Mouse (Mus musculus) embryonic facial prominence, embryonic 11.5 days (tissue): ENCODE results near the gene Mllt6. TPM values are rescaled to one million over a fixed set of nuclear protein-coding genes. Genes with fewer than 3 reads are reported as not detected.
"Not testable (repeated sequence)": the region's sequence is repeated elsewhere in the genome, so short reads cannot be mapped to it uniquely, and the experiment has no call there.

ENCODE experiments used
- ATAC-seq: fragments of 200-750 bp; cut with Nextera tagmentation; replicated peaks from 2 replicates; pipeline ENCODE4 v1.8.0; 2017; ENCODE audit warnings: low read depth; ENCODE audit not compliant: insufficient number of reproducible peaks, low FRiP score, low TSS enrichment
- DNase-seq: peaks from one replicate; pipeline ENCODE4 v3.0.0-alpha.2; 2015; ENCODE audit warnings: low spot score
- H3K27ac ChIP-seq: fragments of 300-500 bp; sonication (generic); replicated peaks from 2 replicates; pipeline ENCODE4 v1.5.1; 2014; ENCODE audit warnings: mild to moderate bottlenecking, low read depth, low read length, control low read depth
- H3K27me3 ChIP-seq: fragments of 300-500 bp; sonication (generic); 2 replicates; pipeline ENCODE4 v1.6.1; 2014; ENCODE audit warnings: mild to moderate bottlenecking, low read length, moderate library complexity, mixed read lengths; ENCODE audit not compliant: control insufficient read depth, insufficient read depth
- H3K36me3 ChIP-seq: fragments of 300-500 bp; sonication (generic); replicated peaks from 2 replicates; pipeline ENCODE4 v1.6.1; 2014; ENCODE audit warnings: low read depth, mild to moderate bottlenecking, low read length, moderate library complexity, mixed read lengths; ENCODE audit not compliant: control insufficient read depth, insufficient read depth
- H3K4me1 ChIP-seq: fragments of 300-500 bp; sonication (generic); 2 replicates; pipeline ENCODE4 v1.6.1; 2014; ENCODE audit warnings: low read length, mixed read lengths; ENCODE audit not compliant: control insufficient read depth, insufficient read depth
- H3K4me2 ChIP-seq: fragments of 300-500 bp; sonication (generic); 2 replicates; pipeline ENCODE4 v1.6.1; 2014; ENCODE audit warnings: low read depth, mild to moderate bottlenecking, control low read depth, low read length, moderate library complexity
- H3K4me3 ChIP-seq: fragments of 300-500 bp; sonication (generic); 2 replicates; pipeline ENCODE4 v1.5.1; 2014; ENCODE audit warnings: low read depth, low read length, control low read depth
- H3K9ac ChIP-seq: fragments of 300-500 bp; sonication (generic); replicated peaks from 2 replicates; pipeline ENCODE4 v1.6.1; 2014; ENCODE audit warnings: mild to moderate bottlenecking, control low read depth, low read length
- H3K9me3 ChIP-seq: fragments of 300-500 bp; sonication (generic); replicated peaks from 2 replicates; pipeline ENCODE4 v1.6.1; 2016; ENCODE audit warnings: mild to moderate bottlenecking, low read length, inconsistent platforms, mixed read lengths; ENCODE audit not compliant: control insufficient read depth
- WGBS: fragments of 180-500 bp; shearing (Covaris S2); extraction: QIAGEN DNeasy Blood & Tissue Kit; methylation state at CpG from one replicate; pipeline ENCODE4 v1.1.7; 2014; 5-methylcytosine and 5-hydroxymethylcytosine counted together
- polyA plus RNA-seq: library from polyadenylated mRNA; unstranded; fragments of >200 nt; fragmentation: Nextera tagmentation; extraction: Ambion mirVana; gene quantifications from 2 replicates; pipeline ENCODE4 v1.2.1, GENCODE M21; 2014

Gene Mllt6
- polyA plus RNA-seq, 1 experiment from 2014 or later, result 3.7 TPM

DNA sequence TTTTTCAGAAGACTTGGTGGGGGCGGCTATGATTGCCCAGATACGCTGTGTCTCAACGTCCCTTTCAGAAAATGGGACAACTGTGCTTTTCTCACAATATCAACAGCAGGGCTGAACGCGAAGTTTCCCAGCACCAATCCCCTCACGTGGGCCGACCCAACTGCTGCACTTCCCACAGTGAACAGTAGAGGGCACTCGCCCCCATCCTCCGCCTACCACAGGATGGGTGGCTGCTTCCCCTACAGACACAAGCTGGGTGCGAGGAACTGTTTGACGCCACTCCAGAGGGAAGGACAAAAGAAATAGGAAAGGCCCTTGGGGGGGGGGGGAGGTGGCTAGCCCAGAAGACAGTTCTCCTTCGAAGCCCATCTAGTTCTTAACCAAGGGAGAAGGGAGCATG lies 31.3 kb upstream of the Mllt6 start:
- Histone ChIP-seq H3K9me3 (no peaks in the 10 kb centered on the region), H3K27ac (no peak overlapping the region), H3K4me1 (peaks cover 13% of the 10 kb centered on the region), H3K4me3 (no peak overlapping the region), H3K9ac (no peak overlapping the region), H3K27me3 (peaks cover 35% of the 10 kb centered on the region), H3K36me3 (no peaks in the 10 kb centered on the region), H3K4me2 (no peak overlapping the region)
- DNase-seq (peak; percentile 85), ATAC-seq (no peak)
- WGBS, result 2% methylated on average over 12 of the region's 12 CpGs

DNA sequence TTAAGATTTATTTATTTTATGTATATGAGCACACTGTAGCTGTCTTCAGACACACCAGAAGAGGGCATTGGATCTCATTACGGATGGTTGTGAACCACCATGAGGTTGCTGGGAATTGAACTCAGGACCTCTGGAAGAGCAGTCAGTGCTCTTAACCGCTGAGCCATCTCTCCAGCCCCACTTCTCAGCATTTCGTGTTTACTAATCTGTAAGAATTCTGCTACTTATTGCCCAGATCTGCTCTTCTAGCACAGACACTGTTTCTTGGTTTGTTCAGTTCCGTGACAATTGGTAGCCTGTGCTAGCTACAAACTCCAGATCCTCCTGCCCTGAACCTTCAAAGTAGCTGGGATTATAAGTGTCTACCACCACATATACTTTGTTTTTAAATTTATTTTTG lies 30.8 kb upstream of the Mllt6 start:
- H3K4me2 ChIP-seq, H3K9ac ChIP-seq, H3K4me3 ChIP-seq, H3K9me3 ChIP-seq, H3K27ac ChIP-seq, H3K36me3 ChIP-seq, ATAC-seq, DNase-seq: not testable (repeated sequence)
- H3K27me3 ChIP-seq, result peaks cover 33% of the 10 kb centered on the region
- 84% methylated on average over 4 of the region's 4 CpGs for WGBS
- H3K4me1 ChIP-seq, result peaks cover 11% of the 10 kb centered on the region

DNA sequence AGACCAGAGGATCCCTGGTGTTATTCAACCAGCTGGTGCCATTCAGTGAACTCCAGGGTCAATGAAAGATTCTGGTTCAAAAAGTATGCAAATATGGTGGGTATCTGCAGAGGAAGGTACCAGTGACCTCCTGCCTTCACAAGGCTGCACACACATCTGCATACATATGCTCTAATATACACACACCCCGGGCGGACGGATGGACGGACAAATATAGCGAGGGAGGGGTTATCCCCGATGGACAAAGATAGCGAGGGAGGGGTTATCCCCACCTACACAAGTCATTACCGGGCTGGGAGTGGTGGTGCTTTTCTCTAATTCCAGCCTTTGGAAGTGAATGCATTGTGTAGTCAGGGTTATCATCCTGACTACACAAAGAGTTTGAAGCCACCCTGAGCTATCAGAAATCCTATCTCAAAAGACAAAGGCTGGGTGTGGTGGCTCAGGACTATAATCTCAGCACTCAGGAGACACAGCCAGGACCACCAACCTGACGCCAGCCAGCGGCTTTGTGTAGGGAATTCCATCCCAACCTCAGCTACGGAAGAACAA lies 27.7 kb upstream of the Mllt6 start:
- Histone ChIP-seq H3K4me1 (no peaks in the 10 kb centered on the region), H3K9me3 (no peaks in the 10 kb centered on the region), H3K4me2 (no peak overlapping the region), H3K4me3 (no peak overlapping the region), H3K9ac (no peak overlapping the region), H3K36me3 (no peaks in the 10 kb centered on the region), H3K27me3 (peaks cover 8% of the 10 kb centered on the region), H3K27ac (no peak overlapping the region)
- DNase-seq (no peak), ATAC-seq (no peak)
- WGBS, result 79% methylated on average over 11 of the region's 11 CpGs

DNA sequence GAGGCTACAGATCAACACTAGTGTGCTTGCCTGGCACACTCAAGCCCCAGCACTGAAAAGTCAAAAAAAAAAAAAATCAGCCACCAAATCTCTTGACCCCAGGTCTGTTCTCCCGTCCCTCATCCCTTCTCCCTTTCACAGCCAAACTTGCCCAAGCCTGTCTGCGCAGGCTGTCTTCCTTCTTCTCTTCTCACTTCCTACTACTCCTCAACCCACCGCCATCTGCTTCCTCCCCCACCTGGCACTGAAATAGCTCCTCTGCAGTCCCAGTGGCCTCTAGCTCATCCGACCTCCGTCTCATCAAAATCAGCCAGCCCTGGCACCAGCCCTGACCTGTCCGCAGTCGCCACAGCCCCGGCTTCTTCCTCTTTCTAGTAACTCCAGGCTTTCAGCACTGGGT lies 21.5 kb upstream of the Mllt6 start:
- Histone ChIP-seq H3K9me3 (no peaks in the 10 kb centered on the region), H3K4me3 (no peak overlapping the region), H3K36me3 (no peaks in the 10 kb centered on the region), H3K4me1 (no peaks in the 10 kb centered on the region), H3K27ac (no peak overlapping the region), H3K27me3 (no peaks in the 10 kb centered on the region), H3K9ac (no peak overlapping the region), H3K4me2 (no peak overlapping the region)
- WGBS, result 68% methylated on average over 8 of the region's 8 CpGs
- no peak for ATAC-seq
- no peak for DNase-seq

DNA sequence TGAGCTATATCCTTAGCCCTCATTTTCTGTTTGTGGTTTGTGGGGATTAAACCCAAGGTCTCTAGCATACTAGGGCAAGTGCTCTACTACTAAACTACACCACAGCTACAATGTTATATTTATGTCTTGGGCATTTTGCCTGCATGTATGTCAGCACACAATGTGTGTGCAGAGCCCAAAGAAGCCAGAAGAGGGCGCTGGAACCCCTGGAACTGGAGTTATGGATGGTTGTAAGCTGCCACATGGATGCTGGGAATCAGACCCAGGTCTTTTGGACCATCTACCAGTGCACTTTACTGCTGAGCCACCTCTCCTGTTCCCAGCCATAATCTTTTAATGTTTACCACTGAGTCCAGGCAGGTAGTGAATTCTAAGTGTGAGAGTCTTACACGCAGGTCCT lies 20.5 kb upstream of the Mllt6 start:
- 47% methylated on average over 2 of the region's 2 CpGs for WGBS

DNA sequence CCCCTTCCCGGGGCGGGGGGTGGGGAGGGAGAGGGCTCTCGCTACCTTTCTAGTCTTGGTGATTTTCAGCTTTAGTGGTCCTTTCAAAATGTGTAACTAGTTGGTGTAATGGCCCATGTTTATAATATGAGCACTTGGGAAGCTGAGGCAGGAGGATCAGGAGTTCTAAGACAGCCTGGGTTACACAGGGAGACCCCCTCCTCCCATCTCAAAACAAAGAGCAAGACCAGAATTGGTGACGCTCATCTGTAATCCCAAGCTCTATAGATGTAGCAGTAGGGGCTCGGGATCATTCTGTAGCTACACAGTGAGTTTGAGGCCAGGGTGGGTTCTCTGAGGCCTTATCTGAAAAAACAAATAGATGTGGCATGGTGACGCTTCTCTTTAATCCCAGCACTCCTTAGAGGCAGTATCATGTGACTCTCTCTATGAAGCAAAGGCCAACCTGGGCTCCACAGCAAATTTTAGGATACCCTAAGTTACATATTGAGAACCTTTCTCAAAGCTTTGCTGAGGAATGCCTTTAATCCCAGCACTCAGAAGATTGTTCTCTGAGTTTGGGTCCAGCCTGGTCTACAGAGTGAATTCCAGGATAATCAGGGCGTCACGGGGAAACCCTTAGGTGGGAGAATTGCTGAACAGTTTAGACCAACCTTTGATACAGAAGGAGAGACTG lies 19.7 kb upstream of the Mllt6 start:
- Histone ChIP-seq H3K36me3 (no peaks in the 10 kb centered on the region), H3K4me2 (no peak overlapping the region), H3K27me3 (no peaks in the 10 kb centered on the region), H3K27ac (no peak overlapping the region), H3K9ac (no peak overlapping the region), H3K4me1 (no peaks in the 10 kb centered on the region), H3K9me3 (no peaks in the 10 kb centered on the region), H3K4me3 (no peak overlapping the region)
- ATAC-seq (no peak), DNase-seq (no peak)
- 78% methylated on average over 8 of the region's 8 CpGs for WGBS

More for the DNA sequence above, 20.5 kb upstream of the Mllt6 start:
- Histone ChIP-seq H3K4me3 (no peak overlapping the region), H3K27me3 (no peaks in the 10 kb centered on the region), H3K4me1 (no peaks in the 10 kb centered on the region), H3K36me3 (no peaks in the 10 kb centered on the region), H3K27ac (no peak overlapping the region), H3K4me2 (no peak overlapping the region), H3K9ac (no peak overlapping the region), H3K9me3 (no peaks in the 10 kb centered on the region)
- no peak for ATAC-seq
- no peak for DNase-seq

DNA sequence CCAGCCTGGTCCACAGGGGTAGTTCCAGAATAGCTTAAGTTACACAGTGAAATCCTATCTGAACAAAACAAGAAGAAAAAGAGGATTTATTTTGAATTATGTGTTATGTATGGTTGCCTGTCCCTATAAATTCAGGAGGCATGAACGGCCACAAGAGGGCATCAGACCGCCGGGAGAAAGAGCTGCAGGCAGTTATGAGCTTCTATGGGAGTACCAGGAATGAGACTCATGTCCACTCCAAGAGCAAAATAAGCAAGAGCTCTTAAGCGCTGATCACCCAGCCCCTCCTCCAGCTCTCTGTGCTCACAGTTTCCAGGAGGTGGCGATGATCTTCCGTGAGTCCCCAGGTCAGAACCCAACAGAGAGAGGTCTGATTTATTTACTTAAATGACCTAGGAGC lies 18.4 kb upstream of the Mllt6 start:
- ATAC-seq (no peak), DNase-seq (peak; percentile 78)
- no peak overlapping the region for H3K4me3 ChIP-seq
- 2% methylated on average over 6 of the region's 6 CpGs for WGBS
- no peaks in the 10 kb centered on the region for H3K4me1 ChIP-seq
- no peaks in the 10 kb centered on the region for H3K9me3 ChIP-seq
- H3K36me3 ChIP-seq, result no peaks in the 10 kb centered on the region
- no peak overlapping the region for H3K27ac ChIP-seq
- H3K9ac ChIP-seq, result no peak overlapping the region
- H3K4me2 ChIP-seq, result no peak overlapping the region
- no peaks in the 10 kb centered on the region for H3K27me3 ChIP-seq

DNA sequence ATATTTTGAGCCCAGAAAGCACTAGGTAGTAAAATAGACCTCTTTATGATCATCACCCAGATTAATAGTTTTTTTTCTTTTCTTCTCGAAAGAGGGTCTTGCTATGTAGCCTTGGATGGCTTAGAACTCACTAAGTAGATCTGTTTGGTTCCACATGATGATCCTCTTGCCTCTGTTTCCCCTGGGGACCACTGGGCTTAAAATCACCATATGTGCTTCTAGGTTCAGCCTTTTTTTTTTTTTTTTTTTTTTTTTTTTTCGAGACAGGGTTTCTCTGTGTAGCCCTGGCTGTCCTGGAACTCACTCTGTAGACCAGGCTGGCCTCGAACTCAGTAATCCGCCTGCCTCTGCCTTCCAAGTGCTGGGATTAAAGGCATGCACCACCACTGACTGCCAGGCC lies 14.7 kb upstream of the Mllt6 start:
- H3K9ac ChIP-seq, ATAC-seq, H3K36me3 ChIP-seq, H3K27me3 ChIP-seq, H3K4me2 ChIP-seq, DNase-seq, H3K27ac ChIP-seq, H3K4me1 ChIP-seq, H3K4me3 ChIP-seq, H3K9me3 ChIP-seq: not testable (repeated sequence)
- WGBS, result 68% methylated on average over 4 of the region's 4 CpGs
